Mouse (Mus musculus) embryonic facial prominence, embryonic 12.5 days (tissue): ENCODE measurements around the gene Anxa10. TPM values are rescaled to one million over a fixed set of nuclear protein-coding genes. Genes with fewer than 3 reads are reported as not detected.

Experiments used
- polyA plus RNA-seq: library from polyadenylated mRNA; unstranded; fragments of >200 nt; fragmentation: Nextera tagmentation; extraction: Ambion mirVana; gene quantifications from 2 replicates; pipeline ENCODE4 v1.2.1, GENCODE M21; 2016

Anxa10 gene
- polyA plus RNA-seq, 1 experiment from 2014 or later: not detected

Other genes starting within 250 kb of the Anxa10 start
- 133 and 138 TPM in 2 replicates for gene Palld, start 220.5 kb downstream of the Anxa10 start, polyA plus RNA-seq
- gene Ddx60, start 195.1 kb downstream of the Anxa10 start, polyA plus RNA-seq: 0.31 and 0.73 TPM in 2 replicates